Mouse (Mus musculus) frontal cortex, postnatal 10 days (tissue): ENCODE results near the gene Homer2.

ENCODE experiments used
- DNase-seq, 2 experiments: peaks; one replicate each; pipeline ENCODE4 v3.0.0; 2022; ENCODE audit warnings: low spot score in 2 of 2, mixed read lengths in 1 of 2

Homer2 gene

GRCm38 (mm10) chr7:81698357-81698756 is 9.0 kb downstream of the Homer2 start:
- DNase-seq = no peak

GRCm38 (mm10) chr7:81697954-81698353 is 9.4 kb downstream of the Homer2 start:
- DNase-seq = no peak

GRCm38 (mm10) chr7:81695763-81696533 is 11.4 kb downstream of the Homer2 start:
- no peak for DNase-seq

GRCm38 (mm10) chr7:81691067-81691466 is 16.3 kb downstream of the Homer2 start:
- no peak for DNase-seq

GRCm38 (mm10) chr7:81689116-81689681 is 18.1 kb downstream of the Homer2 start:
- no peak for DNase-seq

- DNase-seq = no peak
Observed at GRCm38 (mm10) chr7:81688378-81688777, 18.9 kb downstream of the Homer2 start.

- no peak for DNase-seq
Observed at GRCm38 (mm10) chr7:81687684-81688316, 19.5 kb downstream of the Homer2 start.

- DNase-seq = no peak
Observed at GRCm38 (mm10) chr7:81685375-81685774, 22.0 kb downstream of the Homer2 start.

GRCm38 (mm10) chr7:81683779-81684422 is 23.4 kb downstream of the Homer2 start:
- no peak for DNase-seq

- no peak for DNase-seq
Observed at GRCm38 (mm10) chr7:81681386-81681785, 25.9 kb downstream of the Homer2 start.

- DNase-seq = no peak
Observed at GRCm38 (mm10) chr7:81673359-81674013, 33.8 kb downstream of the Homer2 start.

- DNase-seq = no peak
Observed at GRCm38 (mm10) chr7:81672735-81673291, 34.5 kb downstream of the Homer2 start.

GRCm38 (mm10) chr7:81667156-81667555 is 40.2 kb downstream of the Homer2 start:
- DNase-seq = no peak

GRCm38 (mm10) chr7:81666585-81666984 is 40.7 kb downstream of the Homer2 start:
- DNase-seq = no peak

- no peak for DNase-seq
Observed at GRCm38 (mm10) chr7:81663057-81663456, 44.3 kb downstream of the Homer2 start.

- DNase-seq = no peak
Observed at GRCm38 (mm10) chr7:81657631-81658347, 49.5 kb downstream of the Homer2 start.

- no peak for DNase-seq
Observed at GRCm38 (mm10) chr7:81657055-81657454, 50.3 kb downstream of the Homer2 start.

GRCm38 (mm10) chr7:81656635-81657034 is 50.7 kb downstream of the Homer2 start:
- DNase-seq = no peak

GRCm38 (mm10) chr7:81654946-81655718 is 52.2 kb downstream of the Homer2 start:
- DNase-seq = no peak

GRCm38 (mm10) chr7:81653988-81654387 is 53.3 kb downstream of the Homer2 start:
- no peak for DNase-seq
